Mouse (Mus musculus): Measurements from ENCODE around the gene Gm5662. TPM values are rescaled to one million over a fixed set of nuclear protein-coding genes. Genes with fewer than 3 reads are reported as not detected.
"Not testable (repeated sequence)": the region's sequence is repeated elsewhere in the genome, so short reads cannot be mapped to it uniquely, and the experiment has no call there.

The Gm5662 gene
- polyA plus RNA-seq, 1 experiment from 2014 or later: not detected

DNA sequence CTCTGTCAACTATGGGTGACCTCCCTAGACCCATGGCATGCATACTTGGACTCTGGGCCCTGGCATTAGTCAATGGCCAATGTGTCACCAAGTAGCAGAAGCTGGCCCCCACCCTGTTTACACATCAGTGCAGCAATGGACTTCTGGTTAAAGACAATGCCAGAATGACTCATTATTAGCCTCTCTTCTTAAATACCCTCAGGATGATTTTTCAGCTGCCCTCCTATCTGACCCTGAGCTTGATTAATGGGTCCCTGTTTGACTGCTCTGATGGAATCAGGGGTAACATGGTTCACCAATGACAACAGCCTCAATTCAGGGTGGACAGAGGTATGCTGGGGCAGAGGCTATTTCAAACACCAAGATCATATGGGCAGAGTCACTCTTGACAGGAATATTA is 28.5 kb downstream of the Gm5662 start:
- H3K4me2 ChIP-seq; H3K4me1 ChIP-seq (ENCODE audit: control insufficient read depth, insufficient read depth, low read length); H3K9me3 ChIP-seq (ENCODE audit: control insufficient read depth, low read length); ATAC-seq (ENCODE audit: low FRiP score); H3K9ac ChIP-seq (ENCODE audit: low read length); H3K4me3 ChIP-seq (ENCODE audit: low read depth, low read length); H3K36me3 ChIP-seq (ENCODE audit: control insufficient read depth, insufficient read depth, low read length); H3K27me3 ChIP-seq (ENCODE audit: control insufficient read depth, insufficient read depth, low read length); H3K27ac ChIP-seq (ENCODE audit: low read depth, low read length); DNase-seq (ENCODE audit: low spot score, missing footprints): not testable (repeated sequence)

DNA sequence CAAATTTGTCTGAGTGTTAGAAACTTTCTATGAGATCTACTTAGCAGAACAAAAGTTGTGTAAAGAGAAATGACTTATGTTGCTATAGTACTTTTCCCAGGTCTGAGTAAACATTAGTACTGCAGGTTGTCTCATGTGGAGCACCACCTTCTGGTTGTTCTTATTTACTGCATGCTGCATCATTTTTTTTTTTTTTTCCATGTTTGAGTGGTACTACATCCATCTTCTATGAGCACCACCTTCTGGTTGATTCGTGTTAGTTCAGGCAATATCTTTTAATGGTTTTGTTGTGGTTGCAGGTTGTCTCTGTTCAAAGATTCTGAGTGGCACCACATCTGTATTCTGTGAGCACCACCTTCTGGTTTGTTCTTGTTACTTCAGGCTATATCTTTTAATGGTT is 31.4 kb downstream of the Gm5662 start:
- WGBS: 37% methylated on average over 1 of the region's 1 CpGs
- H3K27ac ChIP-seq (ENCODE audit: low read depth, low read length): not testable (repeated sequence)

More for the DNA sequence above, 31.4 kb downstream of the Gm5662 start:
- H3K4me2 ChIP-seq; H3K36me3 ChIP-seq (ENCODE audit: control insufficient read depth, insufficient read depth, low read length); ATAC-seq (ENCODE audit: low FRiP score); H3K4me1 ChIP-seq (ENCODE audit: control insufficient read depth, insufficient read depth, low read length); DNase-seq (ENCODE audit: low spot score, missing footprints); H3K9ac ChIP-seq (ENCODE audit: low read length); H3K27me3 ChIP-seq (ENCODE audit: control insufficient read depth, insufficient read depth, low read length); H3K4me3 ChIP-seq (ENCODE audit: low read depth, low read length); H3K9me3 ChIP-seq (ENCODE audit: control insufficient read depth, low read length): not testable (repeated sequence)

Other genes with a start within 250 kb of the Gm5662 start
- not detected in 2 replicates for gene Gm2056, start 247.5 kb downstream of the Gm5662 start, polyA plus RNA-seq (2014; fragmentation: Nextera tagmentation; extraction: Ambion mirVana)
- not detected in 2 replicates for gene Gm16368, start 190.8 kb downstream of the Gm5662 start, polyA plus RNA-seq (2014; fragmentation: Nextera tagmentation; extraction: Ambion mirVana)
- not detected in 2 replicates for gene Gm10436, start 92.4 kb downstream of the Gm5662 start, polyA plus RNA-seq (2014; fragmentation: Nextera tagmentation; extraction: Ambion mirVana)
- not detected in 2 replicates for gene Gm8332, start 24.4 kb downstream of the Gm5662 start, polyA plus RNA-seq (2014; fragmentation: Nextera tagmentation; extraction: Ambion mirVana)
- not detected in 2 replicates for gene Gm5039, start 49.5 kb upstream of the Gm5662 start, polyA plus RNA-seq (2014; fragmentation: Nextera tagmentation; extraction: Ambion mirVana)
- gene Adck1, start 86.1 kb upstream of the Gm5662 start, polyA plus RNA-seq (2014; fragmentation: Nextera tagmentation; extraction: Ambion mirVana): 12.7 TPM in 2 replicates